Mouse (Mus musculus) ES-E14 (cell line): ENCODE measurements at regions not wholly inside any gene's neighbourhood (a gene's known extent, or its start where the extent isn't known, plus 50 kb on each side); places are given as distances from the start of the nearest gene placed in this dataset.

Experiments used
- CHD2 ChIP-seq: IDR thresholded peaks from 2 replicates; pipeline ENCODE4 v1.6.1; 2014; ENCODE audit warnings: mild to moderate bottlenecking, low read depth, low read length, inconsistent platforms
- MAFK ChIP-seq: IDR thresholded peaks from 2 replicates; pipeline ENCODE4 v1.6.1; 2014; ENCODE audit warnings: mild to moderate bottlenecking, low read depth, low read length, inconsistent platforms; ENCODE audit not compliant: insufficient read depth
- ZC3H11A ChIP-seq: IDR thresholded peaks from 2 replicates; pipeline ENCODE4 v1.6.1; 2012; ENCODE audit warnings: low read depth, mild to moderate bottlenecking, inconsistent platforms, low read length, borderline replicate concordance
- ZNF384 ChIP-seq: IDR thresholded peaks from 2 replicates; pipeline ENCODE4 v1.6.1; 2012; ENCODE audit warnings: low read depth, low read length, inconsistent platforms

- TF ChIP-seq ZC3H11A, result no peak
- no peak for TF ChIP-seq MAFK
- TF ChIP-seq ZNF384, result no peak
- TF ChIP-seq CHD2, result no peak
Observed at GRCm38 (mm10) chr12:104598056-104598455, 124.9 kb upstream of the Gsc start.
